Mouse (Mus musculus) olfactory bulb, adult 2 months (tissue): ENCODE results near the gene Ccdc157.

Experiments used
- CTCF ChIP-seq: fragments of 200-500 bp; IDR thresholded peaks from 2 replicates; pipeline ENCODE4 v1.5.1; 2012; ENCODE audit warnings: low read depth, mild to moderate bottlenecking, low read length, moderate library complexity; ENCODE audit not compliant: insufficient read depth
- POLR2A ChIP-seq: fragments of 200-500 bp; IDR thresholded peaks from 2 replicates; pipeline ENCODE4 v1.6.1; 2012; ENCODE audit warnings: mild to moderate bottlenecking, low read depth, low read length, moderate library complexity; ENCODE audit not compliant: insufficient read depth

DNA sequence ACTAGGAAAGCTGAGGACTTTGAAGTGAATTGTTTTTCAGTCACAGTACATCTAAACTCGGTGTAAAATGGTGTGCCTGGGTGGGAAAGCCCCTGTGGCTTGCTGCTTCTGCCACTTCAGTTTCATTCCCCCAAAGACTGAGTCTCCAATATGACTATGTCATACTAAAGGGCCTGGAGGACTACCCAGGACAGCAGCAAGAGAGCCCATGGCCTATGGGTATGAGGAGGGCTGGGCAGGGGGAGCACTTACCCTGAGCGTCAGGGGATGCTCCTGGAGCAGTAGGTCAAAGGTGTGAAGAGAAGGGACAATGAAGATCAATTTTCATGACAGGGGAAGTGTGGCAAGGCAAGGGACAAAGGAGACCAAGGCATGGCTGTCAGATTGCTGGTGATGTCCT is 21.1 kb downstream of the Ccdc157 start:
- TF ChIP-seq CTCF (no peak), POLR2A (no peak)
